Mouse (Mus musculus) Patski (cell line): ENCODE data around the gene Mfn2. TPM values are rescaled to one million over a fixed set of nuclear protein-coding genes. Genes with fewer than 3 reads are reported as not detected.

ENCODE experiments used
- ATAC-seq: fragments of 100-300 bp; one replicate; pipeline ENCODE4 v1.8.0; 2021
- CTCF ChIA-PET: fragments of 350-600 bp; sonication (Branson Sonifier 250); formaldehyde crosslinking; loops from one replicate; lab custom pipeline; 2022; ENCODE audit warnings: inconsistent platforms; lab: Charles Lee
- POLR2A ChIA-PET: fragments of 350-600 bp; sonication (Branson Sonifier 250); formaldehyde crosslinking; loops from one replicate; lab custom pipeline; 2022; ENCODE audit warnings: antibody characterized with exemption, inconsistent platforms; lab: Charles Lee
- DNase-seq: peaks from one replicate; pipeline ENCODE4 v3.0.0-alpha.2; 2011; ENCODE audit warnings: low read depth, low spot score
- H3K27me3 ChIP-seq: fragments of 371-371 bp; one replicate; pipeline ENCODE4 v1.5.1; 2021
- CTCF ChIP-seq: fragments of 100-300 bp; IDR thresholded peaks from one replicate; pipeline ENCODE4 v1.5.1; 2021
- in situ Hi-C: fragments of 300-500 bp; cut with MboI; formaldehyde crosslinking; loops from 3 replicates; pipeline ENCODE4 v1.11.1; 2018; ENCODE audit warnings: low pct_unique_long_range_greater_than_20kb, mixed read lengths
- polyA plus RNA-seq: library from polyadenylated mRNA; unstranded; gene quantifications from one replicate; pipeline ENCODE4 v1.2.3, GENCODE M21; 2021

Gene Mfn2
- 52.4 TPM for polyA plus RNA-seq

GRCm38 (mm10) chr4:147904313-147905089 lies at the start of gene Mfn2:
Mfn2 (minus strand) TSS chr4:147904704.
- POLR2A ChIA-PET, result interaction anchor here (1.2 to 1.3 kb wide), 2 partner anchors 13 to 32 kb away, joined by 3 to 4 read pairs; partner anchors contain the start of gene Plod1
- DNase-seq (peak; percentile 42), ATAC-seq (peak; percentile 63)
- TF ChIP-seq CTCF, result no peak
- in situ Hi-C loops, result no loop called here
- no peaks in the 10 kb centered on the region for H3K27me3 ChIP-seq
- CTCF ChIA-PET, result no interaction called here

GRCm38 (mm10) chr4:147953590-147953989 lies 49.1 kb upstream of the Mfn2 start:
- DNase-seq (no peak), ATAC-seq (no peak)
- peak; percentile 73 for TF ChIP-seq CTCF
- POLR2A ChIA-PET, result no interaction called here
- no peaks in the 10 kb centered on the region for H3K27me3 ChIP-seq
- in situ Hi-C loops, result loop anchor here (5.0 kb wide), 1 partner anchor 36 kb away; no protein-coding TSS in a partner anchor
- CTCF ChIA-PET, result interaction anchor here (0.9 to 1.3 kb wide), 2 partner anchors 17 to 62 kb away, joined by 3 to 4 read pairs; partner anchors contain the start of gene Plod1

- POLR2A ChIA-PET, result interaction anchor here (0.7 kb wide), 1 partner anchor 19 kb away, joined by 5 read pairs; no protein-coding TSS in a partner anchor
- in situ Hi-C loops, result no loop called here
- TF ChIP-seq CTCF, result no peak
- ATAC-seq, result no peak
- CTCF ChIA-PET, result no interaction called here
- H3K27me3 ChIP-seq, result no peaks in the 10 kb centered on the region
- DNase-seq, result no peak
Measured at GRCm38 (mm10) chr4:147947511-147947910, 43.0 kb upstream of the Mfn2 start.

GRCm38 (mm10) chr4:147943005-147943404 lies 38.5 kb upstream of the Mfn2 start:
- CTCF ChIA-PET, result no interaction called here
- POLR2A ChIA-PET, result no interaction called here

GRCm38 (mm10) chr4:147941045-147942020 lies 36.8 kb upstream of the Mfn2 start:
- peak; percentile 18 for ATAC-seq
- no peak for TF ChIP-seq CTCF
- ChIA-PET POLR2A (no interaction called here), CTCF (no interaction called here)
- DNase-seq, result no peak
- in situ Hi-C loops, result no loop called here
- no peaks in the 10 kb centered on the region for H3K27me3 ChIP-seq

More at GRCm38 (mm10) chr4:147943005-147943404, 38.5 kb upstream of the Mfn2 start:
- DNase-seq (no peak), ATAC-seq (no peak)
- no peak for TF ChIP-seq CTCF
- no peaks in the 10 kb centered on the region for H3K27me3 ChIP-seq
- in situ Hi-C loops, result no loop called here

- ATAC-seq, result peak; percentile 49
- TF ChIP-seq CTCF, result no peak
- no peaks in the 10 kb centered on the region for H3K27me3 ChIP-seq
- CTCF ChIA-PET, result no interaction called here
- in situ Hi-C loops, result no loop called here
- POLR2A ChIA-PET, result no interaction called here
- peak; percentile 74 for DNase-seq
Measured at GRCm38 (mm10) chr4:147940576-147941044, 36.1 kb upstream of the Mfn2 start, which contains the start of gene 2510039O18Rik. 2510039O18Rik (plus strand) TSS chr4:147940895.

GRCm38 (mm10) chr4:147940111-147940510 lies 35.6 kb upstream of the Mfn2 start:
- no peaks in the 10 kb centered on the region for H3K27me3 ChIP-seq
- CTCF ChIA-PET, result no interaction called here
- DNase-seq (no peak), ATAC-seq (no peak)
- in situ Hi-C loops, result no loop called here
- POLR2A ChIA-PET, result no interaction called here
- no peak for TF ChIP-seq CTCF

GRCm38 (mm10) chr4:147938148-147939096 lies 33.9 kb upstream of the Mfn2 start:
- TF ChIP-seq CTCF, result no peak
- ATAC-seq, result no peak
- CTCF ChIA-PET, result no interaction called here
- POLR2A ChIA-PET, result interaction anchor here (0.6 kb wide), 2 partner anchors 43 to 57 kb away, joined by 3 read pairs; no protein-coding TSS in a partner anchor
- no peak for DNase-seq
- no peaks in the 10 kb centered on the region for H3K27me3 ChIP-seq
- in situ Hi-C loops, result no loop called here

- no peak for ATAC-seq
- TF ChIP-seq CTCF, result no peak
- CTCF ChIA-PET, result interaction anchor here (1.4 kb wide), 1 partner anchor 16 kb away, joined by 4 read pairs; no protein-coding TSS in a partner anchor
- POLR2A ChIA-PET, result interaction anchor here (0.6 to 1.4 kb wide), 3 partner anchors 13 to 58 kb away, joined by 3 to 4 read pairs (median 3); no protein-coding TSS in a partner anchor
- no peak for DNase-seq
- H3K27me3 ChIP-seq, result no peaks in the 10 kb centered on the region
- in situ Hi-C loops, result no loop called here
Measured at GRCm38 (mm10) chr4:147937486-147937885, 33.0 kb upstream of the Mfn2 start.
